Mouse (Mus musculus) midbrain, embryonic 10.5 days (tissue): ENCODE measurements around the gene Tmem136. TPM values are rescaled to one million over a fixed set of nuclear protein-coding genes. Genes with fewer than 3 reads are reported as not detected.
A peak's percentile ranks its signal among the peaks of the same experiment; 100 is the strongest.
"Not testable (repeated sequence)": the region's sequence is repeated elsewhere in the genome, so short reads cannot be mapped to it uniquely, and the experiment has no call there.

ENCODE experiments used
- DNase-seq: peaks from one replicate; pipeline ENCODE4 v3.0.0-alpha.2; 2017; ENCODE audit warnings: low spot score
- H3K27ac ChIP-seq: fragments of 300-500 bp; sonication (generic); replicated peaks from 2 replicates; pipeline ENCODE4 v1.5.1; 2016; ENCODE audit warnings: mild to moderate bottlenecking
- H3K27me3 ChIP-seq: fragments of 300-500 bp; sonication (generic); 2 replicates; pipeline ENCODE4 v1.6.1; 2016; ENCODE audit warnings: low read depth, mild to moderate bottlenecking; ENCODE audit not compliant: poor library complexity, severe bottlenecking
- H3K36me3 ChIP-seq: fragments of 300-500 bp; sonication (generic); 2 replicates; pipeline ENCODE4 v1.6.1; 2016; ENCODE audit warnings: mild to moderate bottlenecking, moderate library complexity
- H3K4me1 ChIP-seq: fragments of 300-500 bp; sonication (generic); 2 replicates; pipeline ENCODE4 v1.6.1; 2016
- H3K4me3 ChIP-seq: fragments of 300-500 bp; sonication (generic); 2 replicates; pipeline ENCODE4 v1.5.1; 2016; ENCODE audit warnings: mild to moderate bottlenecking, moderate library complexity
- H3K9me3 ChIP-seq: fragments of 300-500 bp; sonication (generic); replicated peaks from 2 replicates; pipeline ENCODE4 v1.6.1; 2016; ENCODE audit warnings: mild to moderate bottlenecking
- WGBS: fragments of 180-500 bp; shearing (Covaris S2); methylation state at CpG from one replicate; pipeline ENCODE4 v1.1.7; 2016; 5-methylcytosine and 5-hydroxymethylcytosine counted together
- polyA plus RNA-seq: library from polyadenylated mRNA; unstranded; fragments of >200 nt; fragmentation: Nextera tagmentation; extraction: Ambion mirVana; gene quantifications from 2 replicates; pipeline ENCODE4 v1.2.1, GENCODE M21; 2016

Tmem136 gene
- polyA plus RNA-seq, 1 experiment from 2014 or later: 12.6 TPM

GRCm38 (mm10) chr9:43127101-43127787 is 10.9 kb upstream of the Tmem136 start:
- H3K4me3 ChIP-seq: no peak overlapping the region
- 79% methylated on average over 10 of the region's 10 CpGs for WGBS
- no peaks in the 10 kb centered on the region for H3K36me3 ChIP-seq
- H3K4me1 ChIP-seq: peaks cover 6% of the 10 kb centered on the region
- no peak overlapping the region for H3K27ac ChIP-seq
- H3K9me3 ChIP-seq: no peaks in the 10 kb centered on the region
- no peaks in the 10 kb centered on the region for H3K27me3 ChIP-seq
- no peak for DNase-seq

GRCm38 (mm10) chr9:43122379-43122778 is 6.0 kb upstream of the Tmem136 start:
- Histone ChIP-seq H3K4me1 (no peaks in the 10 kb centered on the region), H3K27me3 (0 out of 2 replicates have a peak, but pooled peaks cover 3% of the 10 kb centered on the region), H3K27ac (no peak overlapping the region), H3K9me3 (no peaks in the 10 kb centered on the region), H3K36me3 (no peaks in the 10 kb centered on the region), H3K4me3 (no peak overlapping the region)
- 56% methylated on average over 1 of the region's 1 CpGs for WGBS
- no peak for DNase-seq

GRCm38 (mm10) chr9:43121948-43122347 is 5.6 kb upstream of the Tmem136 start:
- not testable (repeated sequence) for H3K27ac ChIP-seq, H3K27me3 ChIP-seq, H3K9me3 ChIP-seq, H3K4me1 ChIP-seq, DNase-seq, H3K36me3 ChIP-seq, H3K4me3 ChIP-seq
- WGBS: 83% methylated on average over 2 of the region's 2 CpGs

- Histone ChIP-seq H3K27me3 (0 out of 2 replicates have a peak, but pooled peaks cover 5% of the 10 kb centered on the region), H3K36me3 (peaks cover 5% of the 10 kb centered on the region), H3K4me3 (peak overlapping the region; percentile 94; the same call in 1 of the 2 replicates), H3K4me1 (peaks cover 20% of the 10 kb centered on the region), H3K9me3 (no peaks in the 10 kb centered on the region), H3K27ac (no peak overlapping the region)
- WGBS: 84% methylated on average over 6 of the region's 6 CpGs
- DNase-seq: no peak
Observed at GRCm38 (mm10) chr9:43116997-43117336, 597 bp upstream of the Tmem136 start.

GRCm38 (mm10) chr9:43115431-43116133 is 788 bp downstream of the Tmem136 start:
- DNase-seq: no peak
- WGBS: 21% methylated on average over 12 of the region's 12 CpGs
- Histone ChIP-seq H3K9me3 (no peaks in the 10 kb centered on the region), H3K4me1 (peaks cover 20% of the 10 kb centered on the region), H3K36me3 (peaks cover 19% of the 10 kb centered on the region), H3K4me3 (peak overlapping the region; percentile 94), H3K27me3 (0 out of 2 replicates have a peak, but pooled peaks cover 5% of the 10 kb centered on the region), H3K27ac (peak overlapping the region; percentile 87)

- DNase-seq: no peak
- Histone ChIP-seq H3K4me3 (no peak overlapping the region), H3K27ac (no peak overlapping the region), H3K27me3 (0 out of 2 replicates have a peak, but pooled peaks cover 5% of the 10 kb centered on the region), H3K9me3 (no peaks in the 10 kb centered on the region), H3K36me3 (peaks cover 24% of the 10 kb centered on the region), H3K4me1 (peaks cover 20% of the 10 kb centered on the region)
- WGBS: 90% methylated on average over 4 of the region's 4 CpGs
Observed at GRCm38 (mm10) chr9:43114833-43115232, 1.5 kb downstream of the Tmem136 start.

- no peaks in the 10 kb centered on the region for H3K9me3 ChIP-seq
- WGBS: 87% methylated on average over 8 of the region's 8 CpGs
- peaks cover 24% of the 10 kb centered on the region for H3K36me3 ChIP-seq
- peaks cover 17% of the 10 kb centered on the region for H3K4me1 ChIP-seq
- no peaks in the 10 kb centered on the region for H3K27me3 ChIP-seq
- H3K4me3 ChIP-seq: no peak overlapping the region
- H3K27ac ChIP-seq: no peak overlapping the region
- DNase-seq: no peak
Observed at GRCm38 (mm10) chr9:43110286-43110980, 5.9 kb downstream of the Tmem136 start.

- WGBS: 89% methylated on average over 7 of the region's 7 CpGs
- Histone ChIP-seq H3K27ac (no peak overlapping the region), H3K27me3 (no peaks in the 10 kb centered on the region), H3K4me3 (no peak overlapping the region), H3K9me3 (no peaks in the 10 kb centered on the region), H3K36me3 (peaks cover 24% of the 10 kb centered on the region), H3K4me1 (peaks cover 20% of the 10 kb centered on the region)
- DNase-seq: no peak
Observed at GRCm38 (mm10) chr9:43109125-43109524, 7.2 kb downstream of the Tmem136 start.

- WGBS: 94% methylated on average over 3 of the region's 3 CpGs
- no peak for DNase-seq
- Histone ChIP-seq H3K27me3 (no peaks in the 10 kb centered on the region), H3K27ac (no peak overlapping the region), H3K9me3 (no peaks in the 10 kb centered on the region), H3K4me3 (no peak overlapping the region), H3K36me3 (peaks cover 24% of the 10 kb centered on the region), H3K4me1 (peaks cover 24% of the 10 kb centered on the region)
Observed at GRCm38 (mm10) chr9:43108721-43109120, 7.6 kb downstream of the Tmem136 start.

GRCm38 (mm10) chr9:43108081-43108480 is 8.3 kb downstream of the Tmem136 start:
- Histone ChIP-seq H3K9me3 (no peaks in the 10 kb centered on the region), H3K4me1 (peaks cover 30% of the 10 kb centered on the region), H3K36me3 (peaks cover 24% of the 10 kb centered on the region), H3K27ac (no peak overlapping the region), H3K27me3 (no peaks in the 10 kb centered on the region), H3K4me3 (no peak overlapping the region)
- no peak for DNase-seq
- 86% methylated on average over 1 of the region's 1 CpGs for WGBS

GRCm38 (mm10) chr9:43107555-43107954 is 8.8 kb downstream of the Tmem136 start:
- Histone ChIP-seq H3K4me3 (no peak overlapping the region), H3K4me1 (peaks cover 35% of the 10 kb centered on the region), H3K27ac (no peak overlapping the region), H3K36me3 (peaks cover 24% of the 10 kb centered on the region), H3K9me3 (no peaks in the 10 kb centered on the region), H3K27me3 (no peaks in the 10 kb centered on the region)
- 57% methylated on average over 5 of the region's 5 CpGs for WGBS
- no peak for DNase-seq

GRCm38 (mm10) chr9:43107187-43107517 is 9.2 kb downstream of the Tmem136 start, which contains the start of gene Arhgef12:
Gene Arhgef12, minus strand, starts transcription at chr9:43107239.
- Histone ChIP-seq H3K4me3 (peak within 1 kb of the TSS; percentile 80), H3K9me3 (no peaks in the 10 kb centered on the region), H3K4me1 (peaks cover 39% of the 10 kb centered on the region), H3K27me3 (no peaks in the 10 kb centered on the region), H3K27ac (peak within 1 kb of the TSS; percentile 93), H3K36me3 (peaks cover 21% of the 10 kb centered on the region)
- DNase-seq: no peak
- WGBS: 45% methylated on average over 10 of the region's 10 CpGs
